Mouse (Mus musculus): ENCODE results near the gene Fitm2.

Fitm2 gene

GRCm38 (mm10) chr2:163420366-163420886, 52.0 kb downstream of the Fitm2 start:
- peak; percentile 15 for DNase-seq

GRCm38 (mm10) chr2:163419346-163420045, 52.9 kb downstream of the Fitm2 start:
- peak; percentile 99 for DNase-seq

- DNase-seq: peak; percentile 45
Observed at GRCm38 (mm10) chr2:163418841-163419345, 53.5 kb downstream of the Fitm2 start.

GRCm38 (mm10) chr2:163417830-163418229, 54.6 kb downstream of the Fitm2 start:
- no peak for DNase-seq

- DNase-seq: no peak
Observed at GRCm38 (mm10) chr2:163417026-163417425, 55.4 kb downstream of the Fitm2 start.
